Mouse (Mus musculus): ENCODE measurements around the gene Gpatch1. TPM values are rescaled to one million over a fixed set of nuclear protein-coding genes. Genes with fewer than 3 reads are reported as not detected.

Gpatch1 gene
- polyA plus RNA-seq, 1 experiment, result 22.2 TPM

- no peak for TF ChIP-seq GATA1 (IDR thresholded peaks at IDR 0.05; ENCODE audit: low read length)
These were observed 40.8 kb downstream of the Gpatch1 start for GRCm38 (mm10) chr7:35277433-35277832.

- TF ChIP-seq GATA1 (IDR thresholded peaks at IDR 0.05; ENCODE audit: low read length), result no peak
These were observed 48.7 kb downstream of the Gpatch1 start for GRCm38 (mm10) chr7:35269443-35270024.

- TF ChIP-seq GATA1 (IDR thresholded peaks at IDR 0.05; ENCODE audit: low read length), result no peak
These were observed 50.4 kb downstream of the Gpatch1 start for GRCm38 (mm10) chr7:35267841-35268240.

GRCm38 (mm10) chr7:35266666-35267065 lies 51.6 kb downstream of the Gpatch1 start:
- no peak for TF ChIP-seq GATA1 (IDR thresholded peaks at IDR 0.05; ENCODE audit: low read length)

DNA sequence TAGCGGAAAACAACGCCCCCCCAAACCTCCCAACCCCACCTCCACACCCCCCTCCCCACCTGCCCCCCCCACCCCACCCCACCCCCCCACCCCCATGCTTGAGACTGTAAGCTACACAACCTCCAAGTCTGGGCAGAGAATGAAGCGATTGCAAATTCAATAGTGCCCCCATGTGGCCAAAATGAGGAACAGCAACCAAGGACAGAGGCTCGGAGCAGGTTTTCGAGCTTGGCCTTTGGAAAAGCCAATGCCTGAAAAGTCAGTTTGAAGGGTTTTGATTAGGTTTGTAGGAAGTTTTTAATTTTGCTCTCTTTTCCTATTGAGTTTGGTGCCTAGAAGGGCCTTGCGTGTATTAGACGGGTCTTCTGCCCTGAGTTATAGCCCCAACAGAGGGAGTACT lies 53.5 kb downstream of the Gpatch1 start:
- no peak for TF ChIP-seq GATA1 (IDR thresholded peaks at IDR 0.05; ENCODE audit: low read length)

GRCm38 (mm10) chr7:35263595-35264489 lies 54.4 kb downstream of the Gpatch1 start:
- no peak for TF ChIP-seq GATA1 (IDR thresholded peaks at IDR 0.05; ENCODE audit: low read length)

DNA sequence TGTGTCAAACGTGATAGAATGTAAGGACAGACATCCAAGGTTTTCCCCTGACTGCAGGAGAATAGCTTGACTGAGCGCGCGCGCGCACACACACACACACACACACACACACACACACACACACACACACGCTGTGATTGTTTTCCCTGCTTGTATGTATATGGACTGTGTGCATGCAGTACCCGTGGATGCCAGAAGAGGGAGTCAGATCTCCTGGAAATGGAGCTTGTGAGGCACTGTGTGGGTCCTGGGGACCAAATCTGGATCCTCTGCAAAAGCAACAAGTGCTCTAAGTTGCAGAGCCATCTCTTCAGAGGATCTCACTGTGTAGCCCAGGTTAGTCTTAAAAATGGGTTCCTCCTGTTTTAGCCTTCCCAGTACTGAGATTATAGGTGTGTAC lies 58.9 kb downstream of the Gpatch1 start:
- no peak for TF ChIP-seq GATA1 (IDR thresholded peaks at IDR 0.05; ENCODE audit: low read length)

GRCm38 (mm10) chr7:35258294-35258693 lies 59.9 kb downstream of the Gpatch1 start:
- TF ChIP-seq GATA1 (IDR thresholded peaks at IDR 0.05; ENCODE audit: low read length), result no peak

DNA sequence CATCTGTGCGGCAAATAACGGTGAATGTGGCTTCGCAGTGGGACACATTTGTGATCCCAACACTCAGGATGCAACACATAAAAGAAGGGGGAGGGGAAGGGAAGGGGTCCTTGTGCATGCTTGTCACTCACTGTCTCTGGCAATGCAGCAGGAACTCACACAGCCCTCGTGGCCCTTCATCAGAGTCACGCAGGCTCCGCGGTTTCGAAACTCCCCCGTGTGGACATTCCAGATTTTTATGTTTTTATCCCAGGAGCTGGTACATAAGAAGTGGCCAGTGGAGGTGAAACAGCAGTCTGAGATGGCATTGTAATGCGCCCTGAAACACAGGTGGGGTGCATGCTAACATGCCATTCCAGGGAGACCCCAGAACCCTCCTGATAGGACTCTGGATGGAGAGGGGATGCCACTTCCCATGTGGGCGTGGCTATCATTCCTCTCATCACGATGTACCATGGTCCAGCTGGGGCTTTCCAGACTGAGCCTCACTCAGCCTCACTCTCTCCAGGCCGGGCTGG lies 66.1 kb downstream of the Gpatch1 start:
- TF ChIP-seq GATA1 (IDR thresholded peaks at IDR 0.05; ENCODE audit: low read length), result no peak

GRCm38 (mm10) chr7:35235308-35235707 lies 82.9 kb downstream of the Gpatch1 start:
- TF ChIP-seq GATA1 (IDR thresholded peaks at IDR 0.05; ENCODE audit: low read length), result no peak

DNA sequence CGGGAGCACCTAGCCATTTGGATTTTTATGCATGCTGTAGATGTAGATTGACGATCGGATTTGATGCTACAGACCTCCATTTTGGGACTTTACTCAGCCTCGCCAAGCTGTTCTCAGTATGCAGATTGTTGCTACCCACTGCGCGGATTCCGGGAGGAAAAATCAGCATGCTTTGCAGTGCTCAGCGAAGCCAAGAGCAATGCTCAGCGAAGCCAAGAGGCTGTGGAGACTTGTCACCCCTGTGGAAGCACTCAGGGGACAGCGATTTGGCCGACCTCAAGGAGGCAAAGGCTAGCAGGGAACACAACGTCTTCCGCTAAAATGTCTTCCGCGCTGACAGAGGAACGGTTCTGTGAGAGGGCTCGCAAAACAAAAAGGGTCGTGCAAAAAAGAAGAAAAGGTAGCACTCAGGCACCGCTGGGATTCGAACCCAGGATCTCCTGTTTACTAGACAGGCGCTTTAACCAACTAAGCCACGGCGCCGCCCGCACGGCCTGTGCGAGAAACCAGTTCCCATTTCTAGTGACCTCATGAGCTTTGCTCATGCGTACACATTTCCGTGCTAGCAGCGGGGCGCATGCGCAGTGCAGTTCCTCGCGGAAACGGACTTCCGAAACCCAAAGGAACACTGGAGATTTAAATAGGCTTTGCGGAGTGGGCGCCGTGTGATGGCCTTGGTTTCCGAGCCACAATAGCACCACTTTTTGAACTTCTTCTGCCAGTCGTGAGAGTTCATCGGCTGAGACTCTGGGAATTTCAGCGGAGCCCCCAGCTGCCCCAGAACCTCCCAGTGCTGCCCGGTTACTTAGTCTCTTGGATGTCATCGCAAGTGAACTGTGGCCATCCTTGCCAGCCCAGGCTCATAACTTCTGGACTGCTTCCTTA lies 83.6 kb downstream of the Gpatch1 start:
- no peak for TF ChIP-seq GATA1 (IDR thresholded peaks at IDR 0.05; ENCODE audit: low read length)

DNA sequence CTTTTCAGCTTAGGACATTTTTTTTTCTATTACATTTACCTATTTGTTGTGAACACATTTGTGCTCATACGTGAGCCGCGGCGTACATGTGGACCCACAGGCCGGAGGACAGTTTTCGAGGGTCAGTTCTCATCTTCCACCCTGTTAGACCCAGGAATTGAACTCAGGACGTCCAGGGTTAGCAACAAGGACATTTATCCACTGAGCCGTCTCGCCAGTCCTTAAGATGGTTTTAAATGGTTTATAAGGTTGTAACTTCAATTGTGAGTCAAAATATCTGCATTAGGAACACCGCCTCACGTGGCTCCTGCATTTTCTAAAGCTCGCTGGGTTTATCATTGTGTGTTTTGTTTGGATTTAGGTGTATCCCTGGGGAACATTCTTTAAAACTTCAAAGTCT lies 84.4 kb downstream of the Gpatch1 start:
- TF ChIP-seq GATA1 (IDR thresholded peaks at IDR 0.05; ENCODE audit: low read length), result no peak

DNA sequence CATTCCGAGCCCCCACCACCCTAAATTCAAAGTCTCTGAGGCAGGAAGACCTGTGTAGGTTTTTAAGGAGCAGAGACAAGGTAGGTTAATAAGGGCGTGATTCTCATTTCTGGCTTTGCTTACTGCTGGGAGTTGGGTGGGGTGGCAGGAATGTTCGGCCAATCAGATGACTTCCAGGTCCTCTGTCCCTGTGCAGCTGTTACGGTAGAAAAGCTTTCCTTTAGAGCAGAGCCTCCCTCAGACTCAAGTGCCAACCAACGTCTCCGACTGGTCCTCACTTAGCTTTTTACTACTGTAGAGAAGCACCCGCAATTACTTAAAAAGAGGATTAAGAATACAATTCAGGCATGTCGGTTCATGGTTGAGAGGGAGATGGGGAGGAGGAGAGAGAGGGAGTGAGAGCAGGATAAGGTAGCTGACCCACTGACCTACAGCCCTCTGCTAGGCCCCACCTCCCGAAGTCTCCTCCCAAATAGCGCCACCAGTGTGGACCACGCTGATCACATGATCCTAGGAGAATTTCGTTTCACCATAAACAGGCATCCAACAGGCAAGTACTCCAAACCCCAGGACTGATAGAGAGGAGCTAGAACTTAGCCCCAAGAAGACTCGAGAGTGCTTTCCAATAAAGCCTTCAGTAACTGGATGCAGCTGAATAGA lies 85.3 kb downstream of the Gpatch1 start:
- no peak for TF ChIP-seq GATA1 (IDR thresholded peaks at IDR 0.05; ENCODE audit: low read length)

GRCm38 (mm10) chr7:35230333-35230732 lies 87.9 kb downstream of the Gpatch1 start:
- no peak for TF ChIP-seq GATA1 (IDR thresholded peaks at IDR 0.05; ENCODE audit: low read length)

Other genes starting within 250 kb of the Gpatch1 start
- gene Cebpa, start 199.1 kb downstream of the Gpatch1 start, polyA plus RNA-seq (2012), result not detected in 2 replicates
- not detected in 2 replicates for gene Slc7a10, start 132.1 kb downstream of the Gpatch1 start, polyA plus RNA-seq (2012)
- gene Lrp3, start 102.9 kb downstream of the Gpatch1 start, polyA plus RNA-seq (2012), result not detected in 2 replicates
- gene Rhpn2, start 15.7 kb upstream of the Gpatch1 start, polyA plus RNA-seq (2012), result 0.08 and 0.13 TPM in 2 replicates
- gene Faap24, start 78.4 kb upstream of the Gpatch1 start, polyA plus RNA-seq (2012), result 15.7 and 38.4 TPM in 2 replicates
- 18.9 and 20.1 TPM in 2 replicates for gene Cep89, start 78.6 kb upstream of the Gpatch1 start, polyA plus RNA-seq (2012)
- not detected in 2 replicates for gene Slc7a9, start 130.4 kb upstream of the Gpatch1 start, polyA plus RNA-seq (2012)
- not detected in 2 replicates for gene Tdrd12, start 219.3 kb upstream of the Gpatch1 start, polyA plus RNA-seq (2012)
- 62.2 and 83.6 TPM in 2 replicates for gene Nudt19, start 237.9 kb upstream of the Gpatch1 start, polyA plus RNA-seq (2012)